Comparison of ENCODE assay signal across 33 mouse cellular contexts in genomic region chr8:77427438-77427837, GRCm38 (mm10).
DNase-seq lines count a peak whose midpoint lies in the region; ATAC-seq and TF ChIP-seq lines count a peak whose summit lies in the region.
"Had no signal": no experiment of that assay in that cellular context is flagged by ENCODE, and none has a peak within 500 bp of the region (broad histone marks: within the 10 kb centered on the region; RNA-seq: fewer than 3 reads in every experiment).

No protein-coding gene starts in this region.

- no peak for TF ChIP-seq POLR2A in embryonic fibroblast, embryonic 13.5 days (IDR thresholded peaks at IDR 0.05; ENCODE audit: low read depth, low read length)

- no peak for TF ChIP-seq CTCF in embryonic fibroblast, embryonic 13.5 days (IDR thresholded peaks at IDR 0.05; ENCODE audit: borderline replicate concordance, insufficient read depth, low read length)
- TF ChIP-seq CTCF in liver, postnatal 0 days (IDR thresholded peaks at IDR 0.05; ENCODE audit: low read depth), result no peak
- no peak for TF ChIP-seq CTCF in hindbrain, postnatal 0 days (IDR thresholded peaks at IDR 0.05; ENCODE audit: low read depth)

- H3K27me3 ChIP-seq in heart, embryonic 13.5 days (replicated peaks), result no peaks in the 10 kb centered on the region
- H3K27me3 ChIP-seq in heart, embryonic 11.5 days (ENCODE audit: control insufficient read depth, insufficient read depth, low read length), result no peaks in the 10 kb centered on the region
- H3K27me3 ChIP-seq in liver, embryonic 12.5 days (replicated peaks), result no peaks in the 10 kb centered on the region
- H3K27me3 ChIP-seq in liver, postnatal 0 days (ENCODE audit: insufficient read depth, low read length), result no peaks in the 10 kb centered on the region
- H3K27me3 ChIP-seq in hindbrain, postnatal 0 days (ENCODE audit: insufficient read depth, low read length), result no peaks in the 10 kb centered on the region
- H3K27me3 ChIP-seq: embryonic facial prominence, embryonic 12.5 days; forebrain, embryonic 13.5 days; heart, embryonic 12.5 days; hindbrain, embryonic 15.5 days; kidney, embryonic 15.5 days; limb, embryonic 12.5 days; megakaryocyte, embryonic 14.5 days; midbrain, embryonic 13.5 days; neural tube, embryonic 12.5 days had no signal

- ATAC-seq in heart, embryonic 13.5 days (ENCODE audit: extremely low read depth, insufficient number of reproducible peaks, low FRiP score, low TSS enrichment), result no peak
- ATAC-seq in heart, embryonic 11.5 days (replicated peaks; ENCODE audit: insufficient number of reproducible peaks, low FRiP score, low TSS enrichment), result no peak
- ATAC-seq in liver, embryonic 12.5 days, result no peak
- no peak for ATAC-seq in liver, postnatal 0 days
- no peak for ATAC-seq in hindbrain, postnatal 0 days
- ATAC-seq: forebrain, embryonic 13.5 days; lung, postnatal 0 days; midbrain, embryonic 13.5 days had no signal

- peaks cover 17% of the 10 kb centered on the region for H3K4me1 ChIP-seq in heart, embryonic 13.5 days
- H3K4me1 ChIP-seq in heart, embryonic 11.5 days (ENCODE audit: control insufficient read depth, insufficient read depth, low read length), result no peaks in the 10 kb centered on the region
- H3K4me1 ChIP-seq in embryonic fibroblast, embryonic 13.5 days (ENCODE audit: control insufficient read depth, insufficient read depth, low read length), result peaks cover 17% of the 10 kb centered on the region
- peaks cover 27% of the 10 kb centered on the region for H3K4me1 ChIP-seq in liver, embryonic 12.5 days
- H3K4me1 ChIP-seq in liver, postnatal 0 days (ENCODE audit: insufficient read depth), result peaks cover 10% of the 10 kb centered on the region
- no peaks in the 10 kb centered on the region for H3K4me1 ChIP-seq in hindbrain, postnatal 0 days (ENCODE audit: insufficient read depth, low read length)

- TF ChIP-seq EP300 in liver, postnatal 0 days (IDR thresholded peaks at IDR 0.05; ENCODE audit: low read depth), result no peak

- no peak overlapping the region for H3K27ac ChIP-seq in heart, embryonic 13.5 days (replicated peaks)
- no peak overlapping the region for H3K27ac ChIP-seq in heart, embryonic 11.5 days (ENCODE audit: low read depth, low read length)
- H3K27ac ChIP-seq in embryonic fibroblast, embryonic 13.5 days (ENCODE audit: insufficient read depth, low read length), result peak overlapping the region; percentile 66
- H3K27ac ChIP-seq in liver, embryonic 12.5 days, result peak overlapping the region; percentile 62; the same call in 1 of the 2 replicates
- peak overlapping the region; percentile 55 for H3K27ac ChIP-seq in liver, postnatal 0 days (ENCODE audit: low read depth)
- H3K27ac ChIP-seq in hindbrain, postnatal 0 days, result no peak overlapping the region
- H3K27ac ChIP-seq: embryonic facial prominence, embryonic 12.5 days; forebrain, embryonic 13.5 days; hindbrain, embryonic 10.5 days; hindbrain, embryonic 15.5 days; kidney, embryonic 15.5 days; limb, embryonic 12.5 days; midbrain, embryonic 13.5 days; neural tube, embryonic 12.5 days had no signal

- DNase-seq in liver, postnatal 0 days, result no peak
- DNase-seq in thymus, postnatal 4 days, result no peak
- no peak for DNase-seq in adrenal gland, postnatal 10 days
- no peak for DNase-seq in hindbrain, postnatal 0 days (ENCODE audit: low spot score)
- DNase-seq: adrenal gland, postnatal 14 days; cerebellum, adult 11 months; cerebellum, adult 9-10 months; embryo, embryonic 11 days; gastrocnemius, postnatal 14 days; heart, adult 11 months; heart, postnatal 10 days; kidney, postnatal 25 days; lung, adult 18-20 months; lung, postnatal 4 days; right cerebral cortex, adult 18-20 months; spleen, adult 18-20 months had no signal

- WGBS in heart, embryonic 13.5 days, result 79% methylated on average over 9 of the region's 9 CpGs
- 80% methylated on average over 9 of the region's 9 CpGs for WGBS in heart, embryonic 11.5 days (ENCODE audit: insufficient replicate concordance)
- 73% methylated on average over 9 of the region's 9 CpGs for WGBS in liver, embryonic 12.5 days (ENCODE audit: insufficient replicate concordance)
- WGBS in liver, postnatal 0 days (ENCODE audit: insufficient replicate concordance), result 60% methylated on average over 9 of the region's 9 CpGs
- 78% methylated on average over 9 of the region's 9 CpGs for WGBS in hindbrain, postnatal 0 days

- peaks cover 18% of the 10 kb centered on the region for H3K36me3 ChIP-seq in heart, embryonic 13.5 days
- H3K36me3 ChIP-seq in heart, embryonic 11.5 days (ENCODE audit: control insufficient read depth, insufficient read depth, low read length), result no peaks in the 10 kb centered on the region
- peaks cover 24% of the 10 kb centered on the region for H3K36me3 ChIP-seq in liver, embryonic 12.5 days
- H3K36me3 ChIP-seq in liver, postnatal 0 days (replicated peaks; ENCODE audit: insufficient read depth, low read length), result no peaks in the 10 kb centered on the region
- H3K36me3 ChIP-seq in hindbrain, postnatal 0 days (ENCODE audit: insufficient read depth, low read length), result no peaks in the 10 kb centered on the region
- H3K36me3 ChIP-seq: hindbrain, embryonic 10.5 days; hindbrain, embryonic 15.5 days; midbrain, embryonic 13.5 days; neural tube, embryonic 12.5 days had no signal

- H3K4me3 ChIP-seq in heart, embryonic 13.5 days, result no peak overlapping the region
- no peak overlapping the region for H3K4me3 ChIP-seq in heart, embryonic 11.5 days (ENCODE audit: low read depth, low read length)
- H3K4me3 ChIP-seq in embryonic fibroblast, embryonic 13.5 days (ENCODE audit: insufficient read depth, low read length), result no peak overlapping the region
- no peak overlapping the region for H3K4me3 ChIP-seq in liver, embryonic 12.5 days
- no peak overlapping the region for H3K4me3 ChIP-seq in liver, postnatal 0 days (ENCODE audit: low read depth, low read length)
- no peak overlapping the region for H3K4me3 ChIP-seq in hindbrain, postnatal 0 days (ENCODE audit: low read length)
- H3K4me3 ChIP-seq: embryonic facial prominence, embryonic 12.5 days; erythroblast, embryonic 14.5 days; forebrain, embryonic 13.5 days; heart, embryonic 12.5 days; hindbrain, embryonic 10.5 days; hindbrain, embryonic 15.5 days; kidney, embryonic 15.5 days; limb, embryonic 12.5 days; megakaryocyte, embryonic 14.5 days; midbrain, embryonic 13.5 days; neural tube, embryonic 12.5 days had no signal

- no peaks in the 10 kb centered on the region for H3K9me3 ChIP-seq in heart, embryonic 13.5 days
- no peaks in the 10 kb centered on the region for H3K9me3 ChIP-seq in heart, embryonic 11.5 days (replicated peaks; ENCODE audit: control insufficient read depth, low read length)
- no peaks in the 10 kb centered on the region for H3K9me3 ChIP-seq in liver, embryonic 12.5 days (replicated peaks)
- no peaks in the 10 kb centered on the region for H3K9me3 ChIP-seq in liver, postnatal 0 days (ENCODE audit: low read length)
- H3K9me3 ChIP-seq in hindbrain, postnatal 0 days (ENCODE audit: low read length), result no peaks in the 10 kb centered on the region
- H3K9me3 ChIP-seq: embryonic facial prominence, embryonic 12.5 days; forebrain, embryonic 13.5 days; G1E; heart, embryonic 12.5 days; hindbrain, embryonic 10.5 days; hindbrain, embryonic 15.5 days; kidney, embryonic 15.5 days; limb, embryonic 12.5 days; megakaryocyte, embryonic 14.5 days; midbrain, embryonic 13.5 days; neural tube, embryonic 12.5 days had no signal

- H3K9ac ChIP-seq in heart, embryonic 13.5 days, result peak overlapping the region; percentile 44; the same call in 1 of the 2 replicates
- no peak overlapping the region for H3K9ac ChIP-seq in heart, embryonic 11.5 days (ENCODE audit: low read depth, low read length)
- H3K9ac ChIP-seq in liver, embryonic 12.5 days, result no peak overlapping the region
- H3K9ac ChIP-seq in liver, postnatal 0 days (replicated peaks), result no peak overlapping the region; the same call in 1 of the 2 replicates
- no peak overlapping the region for H3K9ac ChIP-seq in hindbrain, postnatal 0 days (replicated peaks; ENCODE audit: low read length)
- H3K9ac ChIP-seq: embryonic facial prominence, embryonic 12.5 days; forebrain, embryonic 13.5 days; heart, embryonic 12.5 days; hindbrain, embryonic 15.5 days; kidney, embryonic 15.5 days; limb, embryonic 12.5 days; midbrain, embryonic 13.5 days; neural tube, embryonic 12.5 days had no signal

- H3K4me2 ChIP-seq in heart, embryonic 13.5 days, result no peak overlapping the region
- no peak overlapping the region for H3K4me2 ChIP-seq in heart, embryonic 11.5 days
- peak overlapping the region; percentile 10; the same call in 1 of the 2 replicates for H3K4me2 ChIP-seq in liver, embryonic 12.5 days
- H3K4me2 ChIP-seq in liver, postnatal 0 days (ENCODE audit: low read depth, low read length), result peak overlapping the region; percentile 45
- no peak overlapping the region for H3K4me2 ChIP-seq in hindbrain, postnatal 0 days (ENCODE audit: low read depth, low read length)
- H3K4me2 ChIP-seq: embryonic facial prominence, embryonic 12.5 days; forebrain, embryonic 13.5 days; heart, embryonic 12.5 days; hindbrain, embryonic 15.5 days; kidney, embryonic 15.5 days; limb, embryonic 12.5 days; midbrain, embryonic 13.5 days; neural tube, embryonic 12.5 days had no signal

Comparison
In these comparisons a context has a peak if more than half of its experiments do, and no peak if none do; other contexts are left out.
1. H3K27ac ChIP-seq: peak in embryonic fibroblast, embryonic 13.5 days (single experiment), liver, embryonic 12.5 days (single experiment) and liver, postnatal 0 days (single experiment); none in heart, embryonic 13.5 days (single experiment), heart, embryonic 11.5 days (single experiment) and hindbrain, postnatal 0 days (single experiment).
2. H3K4me2 ChIP-seq: peak in liver, embryonic 12.5 days (single experiment) and liver, postnatal 0 days (single experiment); none in heart, embryonic 13.5 days (single experiment), heart, embryonic 11.5 days (single experiment) and hindbrain, postnatal 0 days (single experiment).